Mouse (Mus musculus) testis, adult 2 months (tissue): ENCODE measurements around the gene Cd151.

Experiments used
- CTCF ChIP-seq: fragments of 200-500 bp; IDR thresholded peaks from 2 replicates; pipeline ENCODE4 v1.5.1; 2012; ENCODE audit warnings: low read depth, mild to moderate bottlenecking, inconsistent platforms, low read length, moderate library complexity; ENCODE audit not compliant: control insufficient read depth, insufficient read depth, insufficient replicate concordance
- POLR2A ChIP-seq: fragments of 200-500 bp; IDR thresholded peaks from 2 replicates; pipeline ENCODE4 v1.6.1; 2012; ENCODE audit warnings: low read depth, mild to moderate bottlenecking, inconsistent platforms, low read length, moderate library complexity; ENCODE audit not compliant: control insufficient read depth

DNA sequence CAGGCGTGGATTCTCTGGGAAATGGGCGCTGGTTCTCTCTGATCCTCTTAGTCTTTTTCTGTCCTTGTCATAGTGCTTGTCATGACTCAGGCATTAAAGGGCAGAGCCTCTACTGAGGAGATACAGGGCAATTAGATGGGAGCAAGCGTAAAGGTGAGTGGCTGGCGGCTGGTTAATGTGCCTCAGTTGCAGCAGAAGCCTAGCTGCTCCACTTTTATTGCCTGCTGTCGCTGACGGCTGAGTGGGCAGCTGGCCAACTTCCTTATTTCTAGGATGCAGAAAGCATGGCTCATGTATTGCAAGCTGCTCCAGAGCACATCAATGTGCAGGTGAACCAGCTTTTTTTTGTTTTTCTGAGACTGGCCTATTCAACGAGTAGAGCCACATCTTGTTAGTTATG, 48.2 kb upstream of the Cd151 start:
- TF ChIP-seq CTCF: no peak
- TF ChIP-seq POLR2A: no peak
